8 mouse cellular contexts compared by ENCODE assay signal in genomic region chr10:13553498-13553985, GRCm38 (mm10). TPM values are rescaled to one million over a fixed set of nuclear protein-coding genes. Genes with fewer than 3 reads are reported as not detected.
DNase-seq lines count a peak whose midpoint lies in the region; ATAC-seq and TF ChIP-seq lines count a peak whose summit lies in the region.

No protein-coding gene starts in this region.

- no peaks in the 10 kb centered on the region for H3K27me3 ChIP-seq in C2C12 (ENCODE audit: control insufficient read depth, insufficient read depth, insufficient read length)
- H3K27me3 ChIP-seq in forebrain, embryonic 12.5 days = no peaks in the 10 kb centered on the region
- no peaks in the 10 kb centered on the region for H3K27me3 ChIP-seq in liver, embryonic 15.5 days

- peak overlapping the region; percentile 45 for H3K4me3 ChIP-seq in C2C12 (ENCODE audit: insufficient read depth, poor library complexity, severe bottlenecking)
- peak overlapping the region; percentile 60 for H3K4me3 ChIP-seq in forebrain, embryonic 12.5 days (replicated peaks)
- H3K4me3 ChIP-seq in liver, embryonic 15.5 days (replicated peaks) = peak overlapping the region; percentile 69

- peaks cover 10% of the 10 kb centered on the region for H3K36me3 ChIP-seq in C2C12 (ENCODE audit: control insufficient read depth, insufficient read depth)
- H3K36me3 ChIP-seq in forebrain, embryonic 12.5 days (replicated peaks) = no peaks in the 10 kb centered on the region
- 0 out of 2 replicates have a peak, but pooled peaks cover 8% of the 10 kb centered on the region for H3K36me3 ChIP-seq in liver, embryonic 15.5 days (replicated peaks)

- peak overlapping the region; percentile 75 for H3K9ac ChIP-seq in forebrain, embryonic 12.5 days
- peak overlapping the region; percentile 76 for H3K9ac ChIP-seq in liver, embryonic 15.5 days

- peaks cover 11% of the 10 kb centered on the region for H3K4me1 ChIP-seq in forebrain, embryonic 12.5 days
- peaks cover 17% of the 10 kb centered on the region for H3K4me1 ChIP-seq in liver, embryonic 15.5 days (replicated peaks)

- peak; percentile 45 for ATAC-seq in frontal cortex, adult (ENCODE audit: low TSS enrichment)
- peak; percentile 8; the same call in 1 of the 2 replicates for ATAC-seq in forebrain, embryonic 12.5 days (ENCODE audit: low FRiP score)
- ATAC-seq in liver, embryonic 15.5 days (ENCODE audit: insufficient read depth) = peak; percentile 57
- ATAC-seq in monocyte, adult 5-6 weeks (replicated peaks; ENCODE audit: insufficient number of reproducible peaks, low FRiP score, low TSS enrichment, poor library complexity, severe bottlenecking) = no peak

- peak overlapping the region; percentile 29 for H3ac ChIP-seq in C2C12 (ENCODE audit: control insufficient read depth, insufficient read length, low read depth)

- H3K79me2 ChIP-seq in C2C12 (ENCODE audit: control insufficient read depth, insufficient read depth) = peaks cover 23% of the 10 kb centered on the region

- peak overlapping the region; percentile 52 for H3K4me2 ChIP-seq in forebrain, embryonic 12.5 days
- H3K4me2 ChIP-seq in liver, embryonic 15.5 days = peak overlapping the region; percentile 77

- H3K27ac ChIP-seq in forebrain, embryonic 12.5 days = no peak overlapping the region
- H3K27ac ChIP-seq in liver, embryonic 15.5 days (replicated peaks) = peak overlapping the region; percentile 86

- TF ChIP-seq CTCF in C2C12 (IDR thresholded peaks at IDR 0.05; ENCODE audit: control insufficient read depth, insufficient read depth, insufficient read length) = no peak

- no peak for DNase-seq in frontal cortex, postnatal 36 days (ENCODE audit: low spot score in 2 of 2)
- DNase-seq in urinary bladder, postnatal 36 days (ENCODE audit: low spot score in 2 of 2) = no peak
- DNase-seq in thymus, postnatal 25 days = no peak

- peaks cover 2% of the 10 kb centered on the region for H3K79me3 ChIP-seq in C2C12 (ENCODE audit: low read depth)

- 33% methylated on average over 10 of the region's 10 CpGs for WGBS in forebrain, embryonic 12.5 days
- WGBS in liver, embryonic 15.5 days (ENCODE audit: insufficient replicate concordance) = 16% methylated on average over 10 of the region's 10 CpGs

- no peaks in the 10 kb centered on the region for H3K9me3 ChIP-seq in forebrain, embryonic 12.5 days
- no peaks in the 10 kb centered on the region for H3K9me3 ChIP-seq in liver, embryonic 15.5 days (replicated peaks)

TF ChIP-seq in C2C12, 6 proteins besides CTCF, POLR2A, EP300 and RAD21:
- TF ChIP-seq MYOG (IDR thresholded peaks at IDR 0.05; ENCODE audit: control insufficient read depth, extremely low read depth, insufficient read length) (no peak), CEBPB (IDR thresholded peaks at IDR 0.05; ENCODE audit: low read depth) (no peak), MYOD1 (IDR thresholded peaks at IDR 0.05; ENCODE audit: control insufficient read depth, insufficient read length, low read depth) (no peak)

RNA-seq across cellular contexts. Expression of gene Pex3, which starts 0.6 kb away (rescaled TPM):
- polyA plus RNA-seq in C2C12 (2012; fragmentation: generic; extraction: Trizol) = 6.3 TPM
- polyA plus RNA-seq in forebrain, embryonic 12.5 days (2016; fragmentation: Nextera tagmentation; extraction: Ambion mirVana) = 21.9 and 22.3 TPM in 2 replicates
- 8.4 and 8.9 TPM in 2 replicates for polyA plus RNA-seq in liver, embryonic 15.5 days (2015; fragmentation: Nextera tagmentation; extraction: Ambion mirVana)
- 18.2 to 27.8 TPM (median 21.1 TPM) in 3 replicates for total RNA-seq in monocyte, adult 5-6 weeks (2017)

RNA-seq across cellular contexts. Expression of gene Adat2, which starts 0.8 kb away (rescaled TPM):
- polyA plus RNA-seq in C2C12 (2012; fragmentation: generic; extraction: Trizol) = 7.5 TPM
- polyA plus RNA-seq in forebrain, embryonic 12.5 days (2016; fragmentation: Nextera tagmentation; extraction: Ambion mirVana) = 3.3 and 4.4 TPM in 2 replicates
- polyA plus RNA-seq in liver, embryonic 15.5 days (2015; fragmentation: Nextera tagmentation; extraction: Ambion mirVana) = 1.9 and 2.0 TPM in 2 replicates
- 1.6 to 2.9 TPM (median 1.7 TPM) in 3 replicates for total RNA-seq in monocyte, adult 5-6 weeks (2017)

RNA-seq across cellular contexts. Expression of gene Fuca2, which starts 54.2 kb away (rescaled TPM):
- 4.4 TPM for polyA plus RNA-seq in C2C12 (2012; fragmentation: generic; extraction: Trizol)
- 22.4 and 22.7 TPM in 2 replicates for polyA plus RNA-seq in forebrain, embryonic 12.5 days (2016; fragmentation: Nextera tagmentation; extraction: Ambion mirVana)
- polyA plus RNA-seq in liver, embryonic 15.5 days (2015; fragmentation: Nextera tagmentation; extraction: Ambion mirVana) = 51.7 and 57.3 TPM in 2 replicates
- 88.9 to 95.9 TPM (median 92.9 TPM) in 3 replicates for total RNA-seq in monocyte, adult 5-6 weeks (2017)
